ENCODE assay signal across 8 mouse cellular contexts in genomic region chr10:93589281-93589848, GRCm38 (mm10). TPM values are rescaled to one million over a fixed set of nuclear protein-coding genes. Genes with fewer than 3 reads are reported as not detected.
DNase-seq lines count a peak whose midpoint lies in the region; ATAC-seq lines count a peak whose summit lies in the region.

Gene Snrpf (minus strand): TSS chr10:93589706.

- intact Hi-C loops in gastrocnemius, postnatal 14 days (cut with DNase I; ENCODE audit: low total_unique reads), result no loop called here
- intact Hi-C loops in left cerebral cortex, postnatal 10 days (cut with DNase I), result no loop called here

- DNase-seq in adrenal gland, adult (ENCODE audit: inconsistent age in 2 of 2, low spot score in 1 of 2), result peak; percentile 91 to 98
- DNase-seq in embryo, embryonic 10.5 days (ENCODE audit: low spot score), result peak; percentile 99
- DNase-seq in gastrocnemius, postnatal 14 days, result peak; percentile 80
- peak; percentile 91 to 94 for DNase-seq in left cerebral cortex, postnatal 10 days (ENCODE audit: extremely low spot score in 1 of 2, low spot score in 2 of 2)
- peak; percentile 91 for DNase-seq in right cerebral cortex, postnatal 25 days
- DNase-seq in urinary bladder, postnatal 4 days (ENCODE audit: low spot score in 2 of 2), result peak; percentile 86 to 92

- peak; percentile 75 for ATAC-seq in inflammation-experienced regulatory T-cells, adult 6 months
- ATAC-seq in megakaryocyte-erythroid progenitor cell, adult 5-6 weeks (replicated peaks; ENCODE audit: low FRiP score, low TSS enrichment, poor library complexity, severe bottlenecking), result peak; percentile 79

RNA-seq across cellular contexts. Expression of gene Snrpf, which starts in this region (rescaled TPM):
- 10 to 100 TPM in 1 of 2 experiments, 1 to 10 TPM in 1; 9.9 to 10.4 TPM for total RNA-seq in gastrocnemius, postnatal 14 days (2021)
- polyA plus RNA-seq in inflammation-experienced regulatory T-cells, adult 6 months (2017; shearing (Covaris generic)), result 10 to 100 TPM; 55.6 to 90.0 (median 74.2) TPM
- total RNA-seq in left cerebral cortex, postnatal 10 days (2021), result 10 to 100 TPM; 13.9 to 14.1 TPM
- 264 and 276 TPM in 2 replicates for total RNA-seq in megakaryocyte-erythroid progenitor cell, adult 5-6 weeks (2014; fragmentation: Nextera tagmentation)
- 328 and 443 TPM in 2 replicates for total RNA-seq in megakaryocyte-erythroid progenitor cell, adult 5-6 weeks (2017)

Comparison
In these comparisons a context has a peak if more than half of its experiments do, and no peak if none do; other contexts are left out.
1. Peak in every context shown above with its lines: DNase-seq and ATAC-seq.
2. RNA of gene Snrpf (total RNA-seq): 264 to 443 TPM in megakaryocyte-erythroid progenitor cell, adult 5-6 weeks; 13.9 to 14.1 TPM in left cerebral cortex, postnatal 10 days and 9.9 to 10.4 TPM in gastrocnemius, postnatal 14 days; every median in the first group is over 10 times any median in the second.